Mouse (Mus musculus) liver, postnatal 0 days (tissue): ENCODE results near the gene Pbld1.

ENCODE experiments used
- CTCF ChIP-seq: sonication (generic); IDR thresholded peaks from 2 replicates; pipeline ENCODE4 v1.5.1; 2016; ENCODE audit warnings: antibody characterized with exemption, low read depth
- EP300 ChIP-seq: IDR thresholded peaks from 2 replicates; pipeline ENCODE4 v1.6.1; 2016; ENCODE audit warnings: antibody characterized with exemption, low read depth, mild to moderate bottlenecking

- TF ChIP-seq CTCF = no peak
- TF ChIP-seq EP300 = no peak
Measured at GRCm38 (mm10) chr10:63028396-63028795, 31.6 kb upstream of the Pbld1 start.
